Mouse (Mus musculus) kidney, adult 2 months (tissue): Measurements from ENCODE around the gene Pdk2. TPM values are rescaled to one million over a fixed set of nuclear protein-coding genes. Genes with fewer than 3 reads are reported as not detected.

Experiments
- DNase-seq: peaks from one replicate; pipeline ENCODE4 v3.0.0; 2021
- H3K27ac ChIP-seq: fragments of 200-500 bp; 2 replicates; pipeline ENCODE4 v1.5.1; 2012; ENCODE audit warnings: low read depth, low read length, control low read depth, inconsistent platforms; ENCODE audit not compliant: insufficient read depth
- H3K27me3 ChIP-seq: fragments of 200-500 bp; replicated peaks from 2 replicates; pipeline ENCODE4 v1.6.1; 2012; ENCODE audit warnings: mild to moderate bottlenecking, moderate library complexity, low read length, inconsistent platforms; ENCODE audit not compliant: control insufficient read depth, insufficient read depth
- H3K36me3 ChIP-seq: fragments of 200-500 bp; 2 replicates; pipeline ENCODE4 v1.6.1; 2012; ENCODE audit warnings: mild to moderate bottlenecking, moderate library complexity, low read length, inconsistent platforms; ENCODE audit not compliant: control insufficient read depth, insufficient read depth
- H3K4me1 ChIP-seq: fragments of 200-500 bp; 2 replicates; pipeline ENCODE4 v1.6.1; 2011; ENCODE audit warnings: low read length; ENCODE audit not compliant: control insufficient read depth, insufficient read depth
- H3K4me3 ChIP-seq: fragments of 200-500 bp; 2 replicates; pipeline ENCODE4 v1.5.1; 2011; ENCODE audit warnings: mild to moderate bottlenecking, low read depth, low read length, control low read depth; ENCODE audit not compliant: insufficient read depth
- CTCF ChIP-seq: fragments of 200-500 bp; conservative IDR thresholded peaks from 2 replicates; pipeline ENCODE4 v1.5.1; 2011; ENCODE audit warnings: low read depth, mild to moderate bottlenecking, control low read depth, low read length, moderate library complexity, mixed read lengths; ENCODE audit not compliant: insufficient read depth, insufficient read length
- POLR2A ChIP-seq: fragments of 200-500 bp; IDR thresholded peaks from one replicate; pipeline ENCODE4 v1.6.1; 2011; ENCODE audit warnings: low read depth, low read length, control low read depth
- WGBS: fragments of 180-500 bp; shearing (Covaris S2); methylation state at CpG from one replicate; pipeline ENCODE4 v1.1.7; 2018; 5-methylcytosine and 5-hydroxymethylcytosine counted together
- polyA plus RNA-seq: library from polyadenylated mRNA; depleted of rRNA; stranded (reverse); fragments of >200 nt; gene quantifications from 2 replicates; pipeline ENCODE4 v1.2.3, GENCODE M21; 2012

Pdk2 gene
- polyA plus RNA-seq, 1 experiment = 469 TPM

GRCm38 (mm10) chr11:95038156-95038817 lies 2.9 kb downstream of the Pdk2 start:
- Histone ChIP-seq H3K27me3 (no peaks in the 10 kb centered on the region), H3K36me3 (peaks cover 5% of the 10 kb centered on the region; the same call in 1 of the 2 replicates), H3K27ac (peak overlapping the region; percentile 80), H3K4me3 (no peak overlapping the region), H3K4me1 (peaks cover 45% of the 10 kb centered on the region)
- no peak for DNase-seq
- WGBS = 65% methylated on average over 14 of the region's 14 CpGs
- no peak for TF ChIP-seq CTCF
- TF ChIP-seq POLR2A = no peak

- WGBS = 41% methylated on average over 6 of the region's 6 CpGs
Observed at GRCm38 (mm10) chr11:95037306-95037705, 3.8 kb downstream of the Pdk2 start.

GRCm38 (mm10) chr11:95036521-95036920 lies 4.6 kb downstream of the Pdk2 start:
- no peaks in the 10 kb centered on the region for H3K27me3 ChIP-seq
- TF ChIP-seq CTCF = no peak
- no peak for TF ChIP-seq POLR2A
- H3K4me1 ChIP-seq = peaks cover 54% of the 10 kb centered on the region
- H3K36me3 ChIP-seq = peaks cover 5% of the 10 kb centered on the region; the same call in 1 of the 2 replicates
- no peak overlapping the region for H3K27ac ChIP-seq
- no peak overlapping the region for H3K4me3 ChIP-seq
- DNase-seq = no peak
- WGBS = 95% methylated on average over 5 of the region's 5 CpGs

More at GRCm38 (mm10) chr11:95037306-95037705, 3.8 kb downstream of the Pdk2 start:
- Histone ChIP-seq H3K36me3 (peaks cover 5% of the 10 kb centered on the region; the same call in 1 of the 2 replicates), H3K4me1 (peaks cover 52% of the 10 kb centered on the region), H3K27ac (peak overlapping the region; percentile 17; the same call in 1 of the 2 replicates), H3K4me3 (no peak overlapping the region), H3K27me3 (no peaks in the 10 kb centered on the region)
- no peak for DNase-seq
- no peak for TF ChIP-seq CTCF

GRCm38 (mm10) chr11:95034902-95035301 lies 6.3 kb downstream of the Pdk2 start:
- peaks cover 51% of the 10 kb centered on the region for H3K4me1 ChIP-seq
- TF ChIP-seq CTCF (no peak), POLR2A (no peak)
- 52% methylated on average over 10 of the region's 10 CpGs for WGBS
- DNase-seq = no peak
- H3K36me3 ChIP-seq = peaks cover 5% of the 10 kb centered on the region; the same call in 1 of the 2 replicates
- no peak overlapping the region for H3K27ac ChIP-seq
- no peak overlapping the region for H3K4me3 ChIP-seq
- no peaks in the 10 kb centered on the region for H3K27me3 ChIP-seq

- H3K4me3 ChIP-seq = no peak overlapping the region
- TF ChIP-seq POLR2A (no peak), CTCF (no peak)
- 66% methylated on average over 14 of the region's 14 CpGs for WGBS
- no peak for DNase-seq
- peaks cover 41% of the 10 kb centered on the region for H3K4me1 ChIP-seq
- peak overlapping the region; percentile 72 for H3K27ac ChIP-seq
- no peaks in the 10 kb centered on the region for H3K27me3 ChIP-seq
- H3K36me3 ChIP-seq = peaks cover 7% of the 10 kb centered on the region
Observed at GRCm38 (mm10) chr11:95033617-95034016, 7.5 kb downstream of the Pdk2 start.

- DNase-seq = peak; percentile 84
- 22% methylated on average over 6 of the region's 6 CpGs for WGBS
- H3K4me1 ChIP-seq = peaks cover 36% of the 10 kb centered on the region
- H3K27ac ChIP-seq = peak overlapping the region; percentile 72
- no peaks in the 10 kb centered on the region for H3K27me3 ChIP-seq
- H3K4me3 ChIP-seq = no peak overlapping the region
- H3K36me3 ChIP-seq = peaks cover 11% of the 10 kb centered on the region
- TF ChIP-seq POLR2A (peak; percentile 41), CTCF (no peak)
Observed at GRCm38 (mm10) chr11:95032945-95033344, 8.2 kb downstream of the Pdk2 start.

GRCm38 (mm10) chr11:95027850-95028470 lies 13.2 kb downstream of the Pdk2 start:
- Histone ChIP-seq H3K4me1 (peaks cover 28% of the 10 kb centered on the region), H3K4me3 (no peak overlapping the region), H3K27ac (no peak overlapping the region), H3K36me3 (peaks cover 7% of the 10 kb centered on the region), H3K27me3 (no peaks in the 10 kb centered on the region)
- 68% methylated on average over 13 of the region's 13 CpGs for WGBS
- no peak for TF ChIP-seq POLR2A
- no peak for TF ChIP-seq CTCF
- DNase-seq = no peak
